Mouse (Mus musculus): ENCODE measurements around the gene Cfap44.

The Cfap44 gene

DNA sequence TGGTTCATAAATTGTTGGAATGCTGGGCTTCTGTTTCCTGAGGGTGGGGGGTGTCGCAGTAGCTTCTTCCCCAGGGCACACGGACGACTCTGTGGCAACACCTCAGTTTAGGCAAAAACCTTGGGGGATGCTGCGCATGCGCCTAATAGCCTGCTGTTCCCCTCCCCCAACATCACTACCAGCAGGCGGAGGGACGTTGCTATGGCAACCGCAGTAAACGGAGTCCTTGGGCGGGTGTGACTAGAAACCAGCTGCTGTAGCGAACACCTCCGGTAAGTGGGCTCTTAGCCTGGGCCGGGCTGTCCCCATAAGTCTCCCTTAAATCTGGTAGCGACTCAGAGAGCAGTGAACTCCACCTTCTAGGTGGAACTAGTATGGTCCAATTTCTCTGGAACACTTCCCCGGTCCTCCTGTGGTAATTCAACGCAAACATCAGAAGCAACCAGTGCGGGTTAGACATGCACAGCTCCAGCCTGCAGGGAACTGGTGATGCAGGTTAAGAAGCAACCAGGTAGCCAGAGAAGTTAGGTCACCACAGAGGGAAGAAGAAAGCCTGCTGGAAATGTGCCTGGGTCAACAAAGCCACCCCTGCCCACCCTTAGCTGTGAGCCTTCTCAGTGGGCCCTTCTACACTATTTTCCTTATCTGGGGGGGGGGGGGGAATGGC lies at the start of gene Cfap44:
Cfap44 (plus strand) TSS at position 220 of the 667 bp plus-strand sequence.
- DNase-seq (ENCODE audit: low spot score in 2 of 2), result peak; percentile 86

GRCm38 (mm10) chr16:44347071-44347901 lies 47.3 kb upstream of the Cfap44 start, which contains the start of gene Spice1:
Spice1 (plus strand) TSS chr16:44347121.
- DNase-seq (ENCODE audit: low spot score in 2 of 2), result peak; percentile 82 to 93

DNA sequence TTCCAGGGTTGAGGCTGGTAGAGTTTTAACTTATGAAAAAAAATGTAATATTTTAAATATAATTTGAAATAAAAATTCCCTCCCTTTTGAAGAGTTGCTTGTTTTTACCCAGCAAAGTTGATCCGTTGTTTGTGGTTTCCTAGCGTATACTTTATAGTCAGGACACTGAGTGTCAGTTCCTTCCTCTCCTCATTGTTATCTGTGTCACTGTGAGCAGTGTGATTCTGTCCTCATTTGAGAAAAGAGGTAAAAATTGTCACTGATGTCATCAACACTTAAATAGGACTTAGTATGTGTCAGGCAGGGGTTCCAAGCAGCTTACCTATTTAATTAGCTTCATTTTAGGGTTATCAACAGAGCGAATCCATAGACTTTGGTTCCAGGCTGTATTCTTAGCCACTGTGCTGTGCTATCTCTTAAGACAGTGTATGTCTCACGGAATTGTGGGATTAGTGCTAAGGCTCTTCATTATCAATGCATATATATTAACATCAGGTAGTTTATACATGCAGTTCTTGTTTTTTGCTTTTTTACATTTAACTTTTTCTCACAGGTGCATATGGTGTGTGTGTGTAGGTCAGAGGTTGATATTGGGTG lies 44.7 kb upstream of the Cfap44 start:
- no peak for DNase-seq (ENCODE audit: low spot score in 2 of 2)

DNA sequence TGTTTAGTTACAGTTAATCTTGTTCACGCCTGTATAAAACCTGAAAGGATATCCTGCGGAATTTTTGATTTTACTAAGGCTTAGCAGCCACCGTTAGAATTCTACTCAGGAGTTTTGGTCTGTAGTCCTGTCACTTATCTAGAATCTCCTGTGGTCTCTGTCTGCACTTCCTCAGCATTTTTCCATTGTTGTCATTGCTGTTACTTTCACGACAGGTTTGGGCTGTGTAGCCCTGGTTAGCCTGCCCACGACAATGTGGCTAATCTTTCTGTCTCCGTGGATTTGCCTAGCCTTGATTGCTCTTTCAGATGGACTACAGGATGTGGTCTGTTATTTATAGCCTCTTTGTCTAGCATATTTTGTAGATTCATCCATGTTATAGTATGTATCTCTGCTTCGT lies 38.3 kb upstream of the Cfap44 start:
- no peak for DNase-seq (ENCODE audit: low spot score in 2 of 2)

DNA sequence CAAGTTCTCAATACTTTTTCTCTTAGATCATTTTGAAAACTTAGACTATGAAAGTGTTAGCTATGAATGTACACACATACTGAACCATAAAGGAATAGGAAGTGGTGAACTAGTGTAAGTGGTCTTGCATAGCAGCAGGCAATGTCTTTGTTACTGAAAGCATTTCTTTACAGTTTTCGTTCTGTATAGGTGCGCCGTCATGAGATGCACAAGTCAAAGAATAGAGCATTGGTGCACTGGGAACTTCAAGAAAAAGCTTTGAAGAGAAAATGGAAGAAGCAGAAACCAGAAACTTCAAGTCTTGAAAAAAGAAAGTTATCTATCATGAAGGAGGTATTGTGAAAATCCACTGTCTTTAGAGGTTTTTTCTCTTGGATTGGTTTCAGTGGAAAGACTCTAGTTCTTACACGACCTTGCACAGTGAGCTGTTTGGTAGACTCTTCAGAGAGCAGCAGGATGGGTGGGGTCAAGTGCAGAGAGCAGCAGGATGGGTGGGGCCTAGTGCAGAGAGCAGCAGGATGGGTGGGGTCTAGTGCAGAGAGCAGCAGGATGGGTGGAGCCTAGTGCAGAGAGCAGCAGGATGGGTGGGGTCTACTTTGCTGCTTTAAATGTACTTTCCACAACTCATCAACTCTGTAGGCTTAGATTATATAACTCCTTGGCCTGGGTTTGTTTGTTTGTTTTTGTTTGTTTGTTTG lies 36.9 kb upstream of the Cfap44 start:
- no peak for DNase-seq (ENCODE audit: low spot score in 2 of 2)

- no peak for DNase-seq (ENCODE audit: low spot score in 2 of 2)
Observed at GRCm38 (mm10) chr16:44361921-44362890, 32.4 kb upstream of the Cfap44 start.

DNA sequence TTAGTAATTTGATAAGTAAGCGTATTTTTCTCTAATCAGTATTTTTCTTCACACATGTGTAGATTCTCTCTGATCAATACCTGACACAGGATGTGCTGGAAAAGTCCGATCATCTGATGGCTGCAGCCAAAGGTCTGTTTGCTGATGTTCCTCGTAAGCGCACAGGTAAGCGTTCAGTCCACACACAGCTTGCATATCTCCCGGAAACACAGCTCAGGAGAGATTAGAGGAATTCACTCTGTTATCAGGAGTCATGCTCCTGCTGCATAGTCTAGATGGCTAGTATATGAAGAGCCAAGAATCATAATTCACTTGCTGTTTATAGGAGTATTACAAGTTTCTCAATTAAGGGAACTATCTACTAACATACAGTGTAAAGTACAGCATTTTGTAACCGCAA lies 29.1 kb upstream of the Cfap44 start:
- DNase-seq (ENCODE audit: low spot score in 2 of 2), result no peak

DNA sequence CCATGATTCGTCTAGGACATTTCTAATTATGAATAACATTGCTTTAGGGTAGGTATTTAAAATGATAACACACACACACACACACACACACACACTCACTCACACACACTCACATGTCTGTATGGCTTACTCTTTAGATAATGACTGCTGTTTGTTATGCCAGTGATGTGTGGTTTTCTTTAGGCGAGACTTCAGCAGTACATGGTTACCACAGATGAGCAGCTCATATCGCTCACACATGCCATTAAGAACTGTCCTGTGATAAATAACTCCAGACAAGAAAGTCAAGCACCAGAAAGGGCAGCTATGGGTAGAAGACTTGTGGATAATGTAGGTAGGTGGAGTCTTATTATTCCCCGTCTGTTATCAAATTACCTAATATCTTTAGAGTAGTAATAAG lies 19.1 kb upstream of the Cfap44 start:
- no peak for DNase-seq (ENCODE audit: low spot score in 2 of 2)

GRCm38 (mm10) chr16:44380006-44380405 lies 14.6 kb upstream of the Cfap44 start:
- DNase-seq (ENCODE audit: low spot score in 2 of 2), result no peak

GRCm38 (mm10) chr16:44381578-44381977 lies 13.0 kb upstream of the Cfap44 start:
- no peak for DNase-seq (ENCODE audit: low spot score in 2 of 2)

GRCm38 (mm10) chr16:44383549-44383948 lies 11.0 kb upstream of the Cfap44 start:
- no peak for DNase-seq (ENCODE audit: low spot score in 2 of 2)

- no peak for DNase-seq (ENCODE audit: low spot score in 2 of 2)
Observed at GRCm38 (mm10) chr16:44384251-44384650, 10.3 kb upstream of the Cfap44 start.

- DNase-seq (ENCODE audit: low spot score in 2 of 2), result peak; percentile 53 to 62
Observed at GRCm38 (mm10) chr16:44391877-44392548, 2.6 kb upstream of the Cfap44 start.

DNA sequence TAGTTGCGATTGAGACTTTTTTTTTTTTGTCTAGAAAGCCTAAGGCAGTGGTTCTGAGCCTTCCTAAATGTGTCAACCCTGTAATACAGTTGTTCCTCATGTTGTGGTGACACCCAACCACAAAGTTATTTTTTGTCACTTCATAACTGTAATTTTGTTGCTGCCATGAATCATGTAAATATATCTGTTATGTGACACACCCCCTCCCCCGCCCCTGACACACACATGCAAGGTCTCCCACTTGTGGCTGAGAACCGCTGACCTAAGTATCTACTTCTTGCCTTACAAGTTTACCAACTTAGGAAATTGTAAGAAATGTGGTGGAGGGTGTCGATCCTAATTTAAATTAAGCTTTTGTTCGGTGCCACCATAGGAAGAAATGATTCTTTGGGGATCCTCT lies 10.3 kb downstream of the Cfap44 start:
- no peak for DNase-seq (ENCODE audit: low spot score in 2 of 2)

DNA sequence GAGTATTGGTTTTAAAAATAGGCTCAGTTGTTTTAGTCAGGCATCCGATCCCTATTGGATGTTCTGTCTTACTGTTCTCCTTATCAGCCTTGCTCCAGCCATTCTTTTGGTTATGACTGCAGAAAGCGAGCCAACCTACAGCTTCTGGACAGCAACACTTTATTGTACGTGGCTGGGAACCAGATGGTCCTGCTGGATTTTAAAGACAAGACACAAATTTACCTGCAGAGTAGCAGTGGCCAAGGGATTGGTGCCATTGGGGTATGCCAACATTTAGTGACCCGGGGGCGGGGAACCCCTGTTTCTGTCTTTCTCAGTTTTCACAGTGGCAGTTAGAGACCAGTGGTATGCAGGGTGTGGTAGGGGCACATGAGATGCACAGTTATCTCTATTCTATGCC lies 12.6 kb downstream of the Cfap44 start:
- DNase-seq (ENCODE audit: low spot score in 2 of 2), result no peak

GRCm38 (mm10) chr16:44408290-44408689 lies 13.7 kb downstream of the Cfap44 start:
- DNase-seq (ENCODE audit: low spot score in 2 of 2), result no peak

GRCm38 (mm10) chr16:44410176-44410575 lies 15.6 kb downstream of the Cfap44 start:
- no peak for DNase-seq (ENCODE audit: low spot score in 2 of 2)

DNA sequence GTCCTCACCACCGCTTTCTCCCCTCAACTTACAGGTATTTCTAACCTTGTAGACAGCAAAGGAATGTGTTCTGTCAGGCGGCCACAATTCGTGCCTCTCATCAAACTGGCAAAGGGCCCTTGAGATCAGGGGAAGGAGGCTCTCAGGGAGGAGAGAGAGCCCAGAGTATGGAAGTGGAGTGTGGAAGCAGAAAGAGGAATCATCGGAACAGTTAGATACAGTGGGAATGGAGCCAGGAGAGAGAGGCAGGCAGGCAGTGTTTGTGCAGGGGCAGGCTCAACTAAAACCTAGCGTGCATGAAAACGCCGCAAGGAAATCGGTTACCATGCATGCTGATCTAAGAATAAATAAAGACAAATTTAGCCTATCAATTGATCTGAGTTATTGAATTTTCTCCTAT lies 23.0 kb downstream of the Cfap44 start:
- DNase-seq (ENCODE audit: low spot score in 2 of 2), result no peak

DNA sequence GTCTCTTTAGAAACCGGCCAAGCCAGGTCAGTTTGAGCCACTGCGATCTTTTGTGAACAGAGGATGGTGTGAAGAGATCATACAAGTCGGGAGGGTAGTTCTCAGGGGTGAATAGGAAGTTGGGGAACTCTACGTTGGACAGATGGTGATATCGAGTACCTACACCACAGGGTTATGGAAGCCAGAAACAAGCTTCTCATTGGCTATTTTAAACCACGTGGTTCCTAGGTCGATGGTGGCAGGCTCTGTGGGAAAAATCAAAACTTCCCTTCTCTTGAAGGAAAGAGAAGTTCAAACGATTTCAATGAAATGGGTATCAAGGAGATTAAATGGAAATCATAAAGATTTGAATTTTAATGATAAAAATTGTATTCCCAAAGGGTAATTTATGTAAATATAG lies 27.1 kb downstream of the Cfap44 start:
- DNase-seq (ENCODE audit: low spot score in 2 of 2), result no peak

GRCm38 (mm10) chr16:44423499-44423898 lies 28.9 kb downstream of the Cfap44 start:
- peak; percentile 46 to 57 for DNase-seq (ENCODE audit: low spot score in 2 of 2)

All from frontal cortex, postnatal 10 days (tissue).